Mouse (Mus musculus): ENCODE measurements at regions not wholly inside any gene's neighbourhood (a gene's known extent, or its start where the extent isn't known, plus 50 kb on each side); places are given as distances from the start of the nearest gene placed in this dataset.
"Not testable (repeated sequence)": the region's sequence is repeated elsewhere in the genome, so short reads cannot be mapped to it uniquely, and the experiment has no call there.

- TF ChIP-seq CTCF (IDR thresholded peaks at IDR 0.05; ENCODE audit: insufficient read depth, low read length); POLR2A (IDR thresholded peaks at IDR 0.05; ENCODE audit: borderline replicate concordance, extremely low read depth, low read depth, low read length): not testable (repeated sequence)
These were observed 132.5 kb upstream of the Tacstd2 start for GRCm38 (mm10) chr6:67668073-67668472.
